Mouse (Mus musculus) forebrain, embryonic 15.5 days (tissue): ENCODE measurements at regions not wholly inside any gene's neighbourhood (a gene's known extent, or its start where the extent isn't known, plus 50 kb on each side); places are given as distances from the start of the nearest gene placed in this dataset.

Source experiments
- ATAC-seq: fragments of 200-750 bp; cut with Nextera tagmentation; replicated peaks from 2 replicates; pipeline ENCODE4 v1.8.0; 2017; ENCODE audit warnings: mild to moderate bottlenecking, moderate TSS enrichment, moderate library complexity
- H3K27ac ChIP-seq: fragments of 300-500 bp; sonication (generic); replicated peaks from 2 replicates; pipeline ENCODE4 v1.5.1; 2015; ENCODE audit warnings: mild to moderate bottlenecking, inconsistent platforms
- H3K27me3 ChIP-seq: fragments of 300-500 bp; sonication (generic); 2 replicates; pipeline ENCODE4 v1.6.1; 2015; ENCODE audit warnings: inconsistent platforms
- H3K36me3 ChIP-seq: fragments of 300-500 bp; sonication (generic); 2 replicates; pipeline ENCODE4 v1.6.1; 2015; ENCODE audit warnings: mild to moderate bottlenecking, inconsistent platforms
- H3K4me1 ChIP-seq: fragments of 300-500 bp; sonication (generic); 2 replicates; pipeline ENCODE4 v1.6.1; 2015; ENCODE audit warnings: inconsistent platforms
- H3K4me2 ChIP-seq: fragments of 300-500 bp; sonication (generic); replicated peaks from 2 replicates; pipeline ENCODE4 v1.6.1; 2015; ENCODE audit warnings: mild to moderate bottlenecking, inconsistent platforms
- H3K4me3 ChIP-seq: fragments of 300-500 bp; sonication (generic); 2 replicates; pipeline ENCODE4 v1.5.1; 2015; ENCODE audit warnings: mild to moderate bottlenecking, inconsistent platforms
- H3K9ac ChIP-seq: fragments of 300-500 bp; sonication (generic); replicated peaks from 2 replicates; pipeline ENCODE4 v1.6.1; 2015; ENCODE audit warnings: mild to moderate bottlenecking, inconsistent platforms
- H3K9me3 ChIP-seq: fragments of 300-500 bp; sonication (generic); 2 replicates; pipeline ENCODE4 v1.6.1; 2016; ENCODE audit warnings: inconsistent platforms
- WGBS: fragments of 180-500 bp; shearing (Covaris S2); methylation state at CpG from one replicate; pipeline ENCODE4 v1.1.7; 2015; ENCODE audit warnings: mixed read lengths; 5-methylcytosine and 5-hydroxymethylcytosine counted together

DNA sequence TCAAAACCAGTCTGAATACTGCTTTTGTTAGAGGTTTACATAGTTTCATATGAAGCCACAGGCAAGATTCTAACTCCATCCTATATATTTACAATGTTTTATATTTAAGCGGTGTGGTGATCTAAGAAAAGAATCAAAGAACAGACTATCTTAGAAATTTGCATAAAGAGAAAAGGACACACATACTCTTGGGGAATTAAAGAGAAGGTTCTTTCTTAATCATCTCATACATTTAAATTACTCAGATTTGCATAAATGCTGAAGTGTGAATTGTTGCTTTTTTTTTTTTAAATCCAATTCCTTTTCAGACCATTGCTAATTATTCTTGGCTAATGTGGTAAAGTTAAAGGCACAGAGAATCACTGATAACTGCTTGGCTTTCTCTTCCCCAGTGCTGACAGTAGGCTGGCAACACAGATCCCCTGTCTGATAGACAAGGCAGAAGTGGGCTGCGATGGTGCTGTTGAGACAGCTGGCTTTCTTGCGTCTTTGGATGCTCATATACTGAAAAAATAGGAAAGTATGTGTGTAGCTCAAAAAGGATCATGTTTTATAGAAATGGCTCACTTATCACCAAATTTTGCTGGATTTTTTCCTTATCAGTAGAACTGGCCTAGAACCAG, 216.1 kb downstream of the Otol1 start:
- 19% methylated on average over 3 of the region's 3 CpGs for WGBS
- Histone ChIP-seq H3K4me1 (peaks cover 15% of the 10 kb centered on the region), H3K36me3 (no peaks in the 10 kb centered on the region), H3K4me2 (no peak overlapping the region), H3K9me3 (no peaks in the 10 kb centered on the region), H3K4me3 (no peak overlapping the region), H3K9ac (no peak overlapping the region), H3K27me3 (no peaks in the 10 kb centered on the region), H3K27ac (peak overlapping the region; percentile 62)
- peak; percentile 92 for ATAC-seq

DNA sequence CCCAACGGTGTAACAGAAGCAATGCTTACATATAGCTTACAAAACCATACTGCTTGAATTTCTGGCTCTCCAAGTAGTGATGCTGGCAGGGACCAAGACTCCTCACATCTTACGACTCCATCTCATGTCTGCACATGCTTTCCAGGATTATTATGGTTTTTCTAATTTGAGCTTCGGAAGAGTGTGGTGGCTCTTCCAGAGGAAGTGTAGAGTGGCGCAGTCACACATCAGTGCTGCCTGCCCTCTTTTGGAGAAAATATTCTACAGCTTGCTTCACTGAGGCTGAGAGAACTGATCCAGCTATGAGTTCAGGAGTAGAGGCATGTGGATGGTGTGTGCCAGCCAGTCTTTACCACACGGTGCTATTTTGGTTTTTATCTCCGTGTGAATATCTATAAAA, 217.4 kb downstream of the Otol1 start:
- no peak overlapping the region for H3K9ac ChIP-seq
- no peaks in the 10 kb centered on the region for H3K36me3 ChIP-seq
- H3K9me3 ChIP-seq = no peaks in the 10 kb centered on the region
- H3K27me3 ChIP-seq = no peaks in the 10 kb centered on the region
- H3K27ac ChIP-seq = peak overlapping the region; percentile 62
- H3K4me2 ChIP-seq = no peak overlapping the region
- H3K4me1 ChIP-seq = peaks cover 15% of the 10 kb centered on the region
- WGBS = 79% methylated on average over 6 of the region's 6 CpGs
- H3K4me3 ChIP-seq = no peak overlapping the region
- ATAC-seq = peak; percentile 53; the same call in 1 of the 2 replicates

DNA sequence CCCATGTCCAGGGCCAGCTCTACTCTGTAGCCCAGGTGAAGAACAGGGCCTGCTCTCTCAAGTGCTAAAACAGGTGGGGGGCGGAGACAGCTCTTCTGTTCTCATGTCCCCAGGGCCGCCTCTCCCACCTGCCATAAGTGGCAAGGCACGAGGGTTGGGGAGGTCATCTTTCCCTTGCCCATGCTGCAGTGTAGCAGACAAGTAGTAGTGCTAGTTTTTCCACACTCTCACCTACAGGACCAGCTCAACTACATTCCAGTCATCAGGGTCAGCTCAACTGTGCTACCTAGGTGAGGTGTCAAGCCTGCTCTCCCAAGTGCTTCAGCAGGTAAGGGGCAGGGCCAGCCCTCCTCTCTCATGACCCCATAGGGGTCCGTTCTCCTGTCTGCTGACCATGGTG, 219.8 kb downstream of the Otol1 start:
- Histone ChIP-seq H3K4me2 (no peak overlapping the region), H3K36me3 (no peaks in the 10 kb centered on the region), H3K4me1 (peaks cover 15% of the 10 kb centered on the region), H3K9ac (no peak overlapping the region), H3K27ac (no peak overlapping the region), H3K9me3 (no peaks in the 10 kb centered on the region), H3K4me3 (no peak overlapping the region), H3K27me3 (no peaks in the 10 kb centered on the region)
- 88% methylated on average over 4 of the region's 4 CpGs for WGBS
- no peak for ATAC-seq

DNA sequence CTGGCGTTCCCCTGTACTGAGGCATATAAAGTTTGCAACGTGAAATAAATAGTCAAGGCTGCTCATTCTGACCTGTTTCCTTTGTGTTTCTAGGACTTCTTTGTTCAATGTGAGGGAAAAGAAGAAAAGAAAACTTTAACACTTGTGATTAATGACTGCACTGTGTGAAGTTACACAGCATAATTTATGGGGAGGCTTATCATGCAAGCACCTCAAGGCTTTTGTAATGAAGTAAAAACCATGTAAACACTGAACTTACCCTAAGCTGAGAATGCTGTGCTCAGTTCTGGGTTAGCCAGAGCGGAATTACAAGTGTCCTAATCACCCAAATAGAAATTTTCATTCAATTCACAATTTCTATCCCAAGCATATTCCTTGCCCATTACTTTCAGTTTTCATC, 241.2 kb downstream of the Otol1 start:
- no peak for ATAC-seq
- Histone ChIP-seq H3K4me2 (no peak overlapping the region), H3K27ac (no peak overlapping the region), H3K4me1 (no peaks in the 10 kb centered on the region), H3K36me3 (no peaks in the 10 kb centered on the region), H3K9me3 (no peaks in the 10 kb centered on the region), H3K9ac (no peak overlapping the region), H3K27me3 (no peaks in the 10 kb centered on the region), H3K4me3 (no peak overlapping the region)
- WGBS = 8% methylated on average over 3 of the region's 3 CpGs

DNA sequence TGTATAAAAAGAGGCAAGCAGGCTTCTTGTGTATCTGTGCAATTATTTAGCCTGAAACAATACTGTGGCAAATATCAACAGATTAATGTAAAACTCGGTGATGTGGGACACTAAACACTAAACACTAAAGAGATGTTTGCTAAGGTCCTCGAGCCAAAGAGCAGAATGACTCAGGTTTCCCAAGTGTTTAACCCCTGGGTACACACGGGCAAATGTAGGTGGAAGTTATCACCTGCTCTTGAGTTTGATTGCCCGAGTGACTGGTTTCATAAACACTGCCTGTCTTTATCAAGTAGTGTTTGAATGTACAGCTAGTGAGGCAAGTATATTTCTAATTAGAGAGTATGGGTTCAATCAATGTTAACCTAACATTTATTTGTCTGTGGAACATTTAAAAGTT, 242.5 kb downstream of the Otol1 start:
- H3K4me2 ChIP-seq = no peak overlapping the region
- H3K4me1 ChIP-seq = no peaks in the 10 kb centered on the region
- ATAC-seq = no peak
- H3K27me3 ChIP-seq = no peaks in the 10 kb centered on the region
- no peak overlapping the region for H3K27ac ChIP-seq
- no peak overlapping the region for H3K4me3 ChIP-seq
- no peak overlapping the region for H3K9ac ChIP-seq
- 77% methylated on average over 4 of the region's 4 CpGs for whole genome bisulfite sequencing
- H3K36me3 ChIP-seq = no peaks in the 10 kb centered on the region
- no peaks in the 10 kb centered on the region for H3K9me3 ChIP-seq

DNA sequence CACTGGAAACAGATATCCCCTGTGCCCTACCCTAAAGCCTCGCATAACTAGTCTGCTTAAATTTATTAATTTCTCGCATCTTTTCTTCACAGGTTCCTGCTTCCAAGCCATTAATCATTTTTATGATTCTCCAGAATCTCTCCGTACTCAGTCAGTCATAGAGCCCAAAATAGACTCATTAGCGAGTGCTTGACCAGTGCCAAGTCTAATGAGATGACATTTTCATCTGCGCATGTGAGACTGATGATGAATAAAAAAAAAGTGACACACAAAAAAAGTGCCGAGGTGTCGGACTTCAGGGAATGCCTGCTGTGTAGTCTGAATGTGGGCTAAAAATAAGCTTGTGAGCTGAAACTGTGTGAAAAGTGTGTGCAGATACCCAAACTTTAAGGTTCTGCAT, 243.3 kb downstream of the Otol1 start:
- Histone ChIP-seq H3K27me3 (no peaks in the 10 kb centered on the region), H3K27ac (no peak overlapping the region), H3K36me3 (no peaks in the 10 kb centered on the region), H3K9ac (no peak overlapping the region), H3K4me1 (no peaks in the 10 kb centered on the region), H3K4me3 (no peak overlapping the region), H3K9me3 (no peaks in the 10 kb centered on the region), H3K4me2 (no peak overlapping the region)
- WGBS = 65% methylated on average over 7 of the region's 7 CpGs
- no peak for ATAC-seq

DNA sequence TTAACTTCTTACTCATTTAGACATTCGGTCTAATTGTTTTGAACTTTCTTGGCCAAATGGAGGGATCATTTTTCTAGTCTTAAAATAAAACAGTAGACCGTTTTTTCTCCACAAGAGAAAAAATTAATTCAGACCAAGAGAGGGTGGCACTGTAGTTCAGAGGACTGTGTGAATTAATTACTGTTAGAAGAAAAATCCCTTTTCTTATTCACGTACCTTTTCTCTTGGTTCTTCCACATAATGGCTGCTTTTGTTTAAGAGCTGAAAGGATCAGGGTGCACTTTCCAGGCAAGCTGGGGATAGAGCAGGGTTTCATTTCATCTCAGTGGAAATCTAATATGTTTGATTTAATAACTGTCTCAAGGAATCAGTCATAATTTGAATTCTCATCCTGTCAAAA, 255.9 kb downstream of the Otol1 start:
- Histone ChIP-seq H3K4me1 (no peaks in the 10 kb centered on the region), H3K9ac (no peak overlapping the region), H3K27me3 (no peaks in the 10 kb centered on the region), H3K4me3 (no peak overlapping the region), H3K4me2 (no peak overlapping the region), H3K9me3 (no peaks in the 10 kb centered on the region), H3K36me3 (no peaks in the 10 kb centered on the region), H3K27ac (no peak overlapping the region)
- ATAC-seq = peak; percentile 61; the same call in 1 of the 2 replicates
- WGBS = 3% methylated on average over 3 of the region's 3 CpGs

DNA sequence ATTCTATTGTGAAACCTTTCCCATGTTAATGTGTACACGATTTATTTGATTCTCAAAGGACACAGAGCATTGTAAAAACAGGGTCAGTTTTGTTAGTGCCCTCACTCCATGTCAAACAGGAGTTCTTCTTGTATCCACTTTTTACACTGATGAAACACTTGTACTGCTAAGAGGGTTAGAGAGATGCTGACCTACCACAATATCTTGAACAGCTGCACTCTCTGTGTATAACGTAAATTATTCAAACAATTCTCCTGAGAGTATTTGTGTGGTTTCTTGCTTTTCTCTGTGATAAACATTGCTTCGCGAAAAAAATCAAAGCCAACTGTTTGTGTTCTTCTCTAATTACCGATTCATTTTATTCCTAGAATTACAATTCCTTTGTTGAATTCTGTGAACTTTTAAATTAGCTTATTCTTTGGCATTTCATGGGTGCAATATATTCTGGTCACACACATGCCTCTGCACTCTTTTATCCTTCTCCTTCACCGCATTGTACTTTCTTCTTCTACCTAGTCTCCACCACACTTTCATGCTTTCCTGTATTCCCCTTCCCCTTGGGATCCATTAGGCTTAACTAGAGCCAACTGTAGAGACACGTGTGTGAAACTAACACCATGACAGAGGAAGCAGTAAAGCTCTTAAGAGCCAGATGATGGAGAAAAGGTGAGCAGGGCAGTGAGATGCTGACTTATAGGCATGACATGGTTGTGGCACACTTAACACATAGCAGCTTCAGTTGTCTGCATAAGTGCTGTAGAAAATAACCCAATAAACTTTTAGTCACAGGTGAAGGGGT, 281.4 kb downstream of the Otol1 start:
- Histone ChIP-seq H3K4me3 (no peak overlapping the region), H3K36me3 (no peaks in the 10 kb centered on the region), H3K4me1 (no peaks in the 10 kb centered on the region), H3K27me3 (no peaks in the 10 kb centered on the region), H3K4me2 (no peak overlapping the region), H3K9me3 (no peaks in the 10 kb centered on the region), H3K27ac (no peak overlapping the region), H3K9ac (no peak overlapping the region)
- ATAC-seq = no peak
- WGBS = 51% methylated on average over 7 of the region's 7 CpGs

DNA sequence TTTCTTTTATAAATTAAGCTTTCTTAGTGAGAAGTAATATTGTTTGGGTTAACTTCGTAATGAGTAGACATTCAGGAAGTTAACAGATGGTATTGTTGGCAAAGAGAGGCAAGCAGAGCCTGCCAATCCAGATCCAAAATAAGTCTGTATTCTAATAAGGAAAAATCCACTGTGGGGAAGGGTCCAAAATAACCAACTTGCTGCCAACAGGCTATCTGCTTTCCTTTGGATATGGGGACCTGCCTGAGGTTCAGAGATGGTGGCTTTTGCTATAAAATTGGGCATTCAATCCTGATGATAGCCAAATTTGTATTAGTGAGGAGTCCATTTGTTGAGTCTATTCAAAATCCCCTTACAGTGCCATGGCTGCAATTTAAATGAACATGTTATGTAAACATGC, 300.1 kb downstream of the Otol1 start:
- no peaks in the 10 kb centered on the region for H3K9me3 ChIP-seq
- peak; percentile 85 for ATAC-seq
- 50% methylated on average over 1 of the region's 1 CpGs for WGBS
- no peaks in the 10 kb centered on the region for H3K36me3 ChIP-seq
- H3K27me3 ChIP-seq = no peaks in the 10 kb centered on the region
- H3K27ac ChIP-seq = peak overlapping the region; percentile 53; the same call in 1 of the 2 replicates
- no peak overlapping the region for H3K4me3 ChIP-seq
- H3K4me2 ChIP-seq = no peak overlapping the region
- H3K4me1 ChIP-seq = no peaks in the 10 kb centered on the region
- H3K9ac ChIP-seq = no peak overlapping the region

DNA sequence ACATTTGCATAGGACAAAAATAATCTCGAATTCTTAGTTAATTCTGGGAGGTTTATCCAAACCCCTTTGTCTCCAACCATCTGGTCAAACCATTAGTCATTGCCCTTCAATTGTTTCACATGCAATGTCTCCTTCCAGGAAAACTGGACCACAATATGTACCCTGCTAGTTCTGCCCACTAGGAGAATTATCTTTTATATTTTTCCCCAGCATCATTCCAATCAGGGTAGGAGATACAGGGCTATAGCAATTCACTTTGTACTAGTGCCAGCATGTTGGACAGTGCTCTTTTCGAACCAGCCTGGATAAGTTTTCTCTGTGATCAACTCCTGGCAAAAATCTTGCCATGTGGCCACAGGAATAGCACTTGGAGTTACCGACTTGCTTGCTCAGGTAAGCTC, 300.6 kb downstream of the Otol1 start:
- H3K9ac ChIP-seq = no peak overlapping the region
- no peak overlapping the region for H3K4me3 ChIP-seq
- no peaks in the 10 kb centered on the region for H3K36me3 ChIP-seq
- ATAC-seq = peak; percentile 65
- H3K9me3 ChIP-seq = no peaks in the 10 kb centered on the region
- peak overlapping the region; percentile 53 for H3K27ac ChIP-seq
- no peaks in the 10 kb centered on the region for H3K27me3 ChIP-seq
- no peaks in the 10 kb centered on the region for H3K4me1 ChIP-seq
- H3K4me2 ChIP-seq = no peak overlapping the region
- 60% methylated on average over 3 of the region's 3 CpGs for WGBS

DNA sequence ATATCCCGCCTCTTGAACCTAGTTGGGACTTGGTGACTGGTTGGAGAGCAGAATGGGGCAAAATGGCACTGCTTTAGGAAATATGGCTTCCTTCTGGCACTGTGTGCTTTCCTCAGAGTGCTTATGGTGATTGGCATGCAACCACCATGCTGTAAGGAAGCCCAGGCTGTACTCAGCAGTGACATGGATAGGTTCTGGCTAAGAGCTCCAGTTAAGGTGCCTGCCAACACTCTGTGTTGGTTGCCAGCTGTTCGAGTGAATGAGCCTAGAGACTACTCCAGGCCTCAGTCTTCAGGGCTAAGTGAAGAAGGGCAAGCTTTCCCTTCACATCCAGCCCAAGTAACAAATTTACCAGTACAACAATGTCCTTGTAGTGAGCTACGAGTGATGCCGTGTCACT, 301.9 kb downstream of the Otol1 start:
- WGBS = 76% methylated on average over 4 of the region's 4 CpGs
- no peaks in the 10 kb centered on the region for H3K36me3 ChIP-seq
- ATAC-seq = peak; percentile 72
- H3K27ac ChIP-seq = 0 out of 2 replicates have a peak overlapping the region, but pooled peaks have one; percentile 31
- no peak overlapping the region for H3K4me3 ChIP-seq
- H3K9me3 ChIP-seq = no peaks in the 10 kb centered on the region
- H3K27me3 ChIP-seq = no peaks in the 10 kb centered on the region
- no peak overlapping the region for H3K4me2 ChIP-seq
- no peak overlapping the region for H3K9ac ChIP-seq
- H3K4me1 ChIP-seq = no peaks in the 10 kb centered on the region

DNA sequence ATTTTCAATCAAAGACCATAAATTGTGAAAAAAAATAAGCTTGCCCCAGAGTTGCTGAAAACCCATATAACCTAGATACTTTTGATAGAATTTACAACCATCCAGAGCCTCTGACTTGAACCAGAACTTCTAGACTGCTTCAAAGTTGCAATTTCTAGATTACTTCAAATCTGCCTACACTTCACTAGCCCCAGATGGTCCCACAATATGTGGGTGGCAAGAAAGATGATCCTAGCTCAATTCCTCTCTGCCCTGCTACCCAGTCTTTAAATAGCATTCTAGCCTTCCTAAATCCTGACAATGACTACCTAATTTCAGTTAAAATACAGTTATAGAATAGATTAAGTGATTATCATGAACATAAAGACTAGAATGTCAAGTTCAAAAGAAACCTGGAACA, 303.6 kb downstream of the Otol1 start:
- H3K9me3 ChIP-seq = no peaks in the 10 kb centered on the region
- H3K4me3 ChIP-seq = no peak overlapping the region
- no peaks in the 10 kb centered on the region for H3K4me1 ChIP-seq
- no peak overlapping the region for H3K4me2 ChIP-seq
- no peak for ATAC-seq
- no peak overlapping the region for H3K27ac ChIP-seq
- H3K27me3 ChIP-seq = no peaks in the 10 kb centered on the region
- no peak overlapping the region for H3K9ac ChIP-seq
- H3K36me3 ChIP-seq = no peaks in the 10 kb centered on the region

DNA sequence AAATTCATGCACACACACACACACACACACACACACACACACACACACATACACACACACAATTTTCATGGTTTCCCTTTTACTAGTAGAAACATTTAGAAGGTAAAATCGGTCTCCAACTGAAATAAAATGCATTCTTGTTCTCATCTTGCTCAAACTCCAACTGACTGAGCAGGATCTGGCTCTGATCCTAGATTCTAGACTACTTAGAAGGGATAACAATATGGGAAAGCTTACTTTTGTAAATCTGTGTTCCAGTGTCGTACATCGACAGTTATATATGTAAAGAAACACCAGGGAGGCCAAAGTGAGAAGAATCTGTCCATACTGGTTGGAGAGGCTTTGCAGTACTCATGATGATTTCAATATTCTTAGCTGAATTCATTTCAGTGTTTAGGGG, 304.6 kb downstream of the Otol1 start:
- Histone ChIP-seq H3K9me3 (no peaks in the 10 kb centered on the region), H3K4me1 (no peaks in the 10 kb centered on the region), H3K27me3 (no peaks in the 10 kb centered on the region), H3K9ac (no peak overlapping the region), H3K27ac (no peak overlapping the region), H3K36me3 (no peaks in the 10 kb centered on the region), H3K4me2 (no peak overlapping the region), H3K4me3 (no peak overlapping the region)
- 81% methylated on average over 3 of the region's 3 CpGs for WGBS
- ATAC-seq = no peak
